Mouse (Mus musculus): ENCODE data around the gene Gm3182.

Gm3182 gene

DNA sequence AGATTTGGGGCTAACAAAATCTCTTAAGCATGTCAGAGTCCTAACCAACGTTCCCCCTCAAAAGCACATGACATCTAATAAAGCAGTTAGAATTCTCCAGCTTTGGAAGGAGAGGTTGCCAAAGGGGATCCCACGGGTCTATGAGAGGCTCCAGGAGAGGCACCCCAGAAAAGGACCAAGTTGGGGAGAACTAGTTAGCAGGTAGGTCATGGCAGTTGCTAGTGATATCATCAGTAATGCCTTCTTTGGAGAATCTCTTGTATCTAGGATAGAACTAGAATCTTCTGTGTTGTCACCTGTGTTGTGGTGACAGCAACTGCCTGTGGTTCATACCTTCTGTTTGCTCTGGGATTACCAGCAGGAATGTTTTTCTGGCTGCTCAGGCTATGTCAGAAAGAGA lies at the start of gene Gm3182:
TSS of gene Gm3182 (plus strand) at position 301 of the 400 bp plus-strand sequence.
- 93% methylated on average over 1 of the region's 2 CpGs for WGBS

DNA sequence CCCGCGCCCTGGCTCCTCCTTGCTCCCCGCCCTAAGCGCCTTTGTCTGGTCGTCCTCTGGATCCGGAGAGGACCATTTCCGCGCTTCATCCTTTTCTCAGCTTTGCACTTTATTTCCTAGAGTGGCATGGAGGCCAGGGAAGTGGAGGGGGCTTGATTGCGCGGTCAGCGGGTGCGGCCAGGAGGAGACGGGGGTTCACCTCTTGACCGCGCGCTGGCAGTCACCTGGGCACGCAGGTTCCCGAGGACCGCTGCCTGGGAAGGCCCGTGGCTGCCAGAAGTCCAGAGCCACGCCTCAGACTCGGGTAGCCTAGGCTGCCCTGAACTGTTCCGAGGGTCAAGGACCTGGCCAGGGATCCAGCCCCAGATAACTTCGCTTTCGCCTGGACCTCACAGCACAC lies 17.9 kb downstream of the Gm3182 start:
- WGBS = 0% methylated on average over 22 of the region's 25 CpGs
